Mouse (Mus musculus): ENCODE data around the gene Map3k12.
A peak's percentile ranks its signal among the peaks of the same experiment; 100 is the strongest.

Gene Map3k12

DNA sequence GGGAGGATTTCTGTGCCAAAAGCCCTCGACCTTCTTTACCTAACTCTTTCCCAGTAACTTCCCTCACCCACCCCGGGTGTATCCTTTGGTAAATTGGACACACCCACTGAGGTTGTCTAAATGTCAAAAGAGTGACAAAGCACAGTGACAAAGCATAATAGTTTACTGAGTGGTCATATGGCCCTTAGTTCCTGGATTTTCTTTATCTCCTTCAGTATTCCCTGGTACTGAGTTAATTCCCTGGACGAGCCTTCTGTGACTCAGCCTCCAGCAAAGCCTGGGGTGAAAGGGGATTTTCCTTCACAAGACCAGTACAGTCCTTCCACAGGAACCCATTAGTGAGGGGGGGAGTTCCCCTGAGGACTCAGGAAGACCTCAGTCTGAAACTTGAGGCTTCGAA, 55.9 kb downstream of the Map3k12 start:
- DNase-seq (ENCODE audit: low read depth, low spot score): no peak

DNA sequence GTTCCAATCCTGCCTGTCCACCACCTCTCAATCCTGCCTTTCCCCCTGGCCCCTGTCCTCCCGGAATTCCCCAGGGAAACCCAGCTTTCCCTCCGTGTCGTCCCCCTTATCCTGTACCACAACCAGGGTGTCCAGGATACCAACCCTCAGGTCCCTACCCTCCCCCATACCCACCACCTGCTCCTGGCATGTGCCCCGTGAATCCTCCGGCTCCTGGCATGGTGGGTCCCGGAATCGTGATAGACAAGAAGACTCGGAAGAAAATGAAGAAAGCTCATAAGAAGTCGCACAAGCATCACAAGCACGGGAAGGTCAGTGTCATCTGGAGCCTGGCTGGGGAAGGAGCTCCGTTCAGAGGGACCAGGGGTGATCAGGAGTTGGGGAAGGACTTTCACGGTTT, 56.5 kb downstream of the Map3k12 start:
- no peak for DNase-seq (ENCODE audit: low read depth, low spot score)

DNA sequence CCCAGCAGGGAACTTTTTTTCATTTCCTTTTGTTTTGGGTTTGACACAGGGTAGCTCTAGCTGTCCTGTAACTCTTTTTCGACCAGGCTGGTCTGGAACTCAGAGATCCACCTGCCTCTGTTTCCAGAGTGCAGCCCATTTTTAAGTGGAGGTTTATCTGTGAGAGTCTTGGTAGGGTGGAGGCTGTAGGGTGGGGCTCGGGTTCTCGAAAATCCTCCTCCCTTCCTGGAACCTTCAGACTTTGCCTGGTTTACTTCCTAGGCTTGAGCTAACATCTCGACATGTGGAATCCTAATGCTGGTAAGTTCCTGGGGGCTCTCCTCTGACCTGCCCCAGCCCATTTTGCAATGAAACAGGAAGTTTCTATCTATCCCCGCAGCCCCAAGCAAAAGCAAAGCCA, 57.0 kb downstream of the Map3k12 start:
- peak; percentile 44 for DNase-seq (ENCODE audit: low read depth, low spot score)

DNA sequence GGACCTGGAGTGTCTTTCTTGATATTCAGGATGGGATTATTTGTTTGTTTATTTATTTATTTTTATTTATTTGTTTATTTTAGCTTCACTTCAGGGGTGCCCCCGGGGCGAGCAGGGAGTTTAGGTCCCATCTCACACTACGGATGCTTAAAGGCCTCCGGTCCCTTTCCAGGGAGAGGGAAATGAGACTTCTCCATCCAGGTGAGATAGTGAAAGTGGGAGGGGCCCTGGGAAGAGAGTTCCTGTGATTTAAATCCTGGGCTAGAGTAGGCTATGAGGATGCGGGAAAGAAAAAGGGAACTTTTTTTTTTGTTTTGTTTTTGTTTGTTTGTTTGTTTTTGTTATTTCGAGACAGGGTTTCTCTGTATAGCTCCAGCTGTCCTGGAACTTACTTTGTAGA, 57.5 kb downstream of the Map3k12 start:
- DNase-seq (ENCODE audit: low read depth, low spot score): no peak

DNA sequence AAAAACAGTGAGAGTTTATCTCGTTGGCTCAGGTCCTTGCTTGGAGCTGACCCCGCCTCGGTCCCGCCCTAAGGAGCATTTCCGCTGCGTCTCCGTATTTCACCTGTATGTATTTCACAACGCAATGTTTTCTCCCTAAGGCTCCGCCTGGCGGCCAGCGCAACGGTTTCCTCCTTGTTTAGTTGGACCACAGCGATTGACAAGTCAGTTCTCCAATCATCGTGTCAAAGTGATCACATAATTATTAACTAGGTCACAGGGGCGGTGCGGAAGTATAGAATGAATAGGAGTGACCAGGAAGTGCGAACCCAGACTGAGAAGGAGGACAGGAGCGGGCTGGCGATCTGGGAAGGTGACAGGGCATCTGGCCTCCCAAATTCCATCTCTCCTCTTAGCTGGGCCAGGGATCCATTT, 58.0 kb downstream of the Map3k12 start, which contains the start of gene Prr13:
Prr13 (plus strand) TSS at position 125 of the 414 bp plus-strand sequence.
- DNase-seq (ENCODE audit: low read depth, low spot score): peak; percentile 99

DNA sequence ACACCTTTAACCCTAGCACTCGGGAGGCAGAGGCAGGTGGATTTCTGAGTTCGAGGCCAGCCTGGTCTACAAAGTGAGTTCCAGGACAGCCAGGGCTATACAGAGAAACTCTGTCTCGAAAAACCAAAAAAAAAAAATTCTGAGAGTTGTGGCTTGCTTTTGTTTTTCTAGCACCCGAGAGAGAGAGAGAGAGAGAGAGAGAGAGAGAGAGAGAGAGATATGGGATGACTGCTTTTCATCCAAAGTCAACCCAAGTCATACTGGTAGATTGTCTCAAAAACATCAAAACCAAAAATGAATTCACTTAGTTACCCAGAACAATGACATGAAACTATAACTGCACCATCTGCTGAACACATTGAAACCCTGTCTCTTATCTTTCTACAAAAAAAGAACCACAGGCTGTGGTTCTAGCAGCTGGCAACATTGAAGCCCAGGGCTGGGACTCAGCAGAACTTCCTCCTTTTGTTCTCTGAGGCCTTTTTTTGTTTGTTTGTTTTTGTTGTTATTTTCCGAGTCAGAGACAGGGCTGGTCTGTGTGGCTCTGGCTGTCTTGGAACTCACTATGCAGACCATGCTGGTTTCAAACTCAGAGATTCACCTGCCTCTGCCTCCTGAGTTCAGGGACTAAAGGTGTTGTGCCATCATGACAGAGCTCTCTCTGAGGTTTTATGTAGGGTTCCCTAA, 58.7 kb downstream of the Map3k12 start:
- DNase-seq (ENCODE audit: low read depth, low spot score): peak; percentile 83

DNA sequence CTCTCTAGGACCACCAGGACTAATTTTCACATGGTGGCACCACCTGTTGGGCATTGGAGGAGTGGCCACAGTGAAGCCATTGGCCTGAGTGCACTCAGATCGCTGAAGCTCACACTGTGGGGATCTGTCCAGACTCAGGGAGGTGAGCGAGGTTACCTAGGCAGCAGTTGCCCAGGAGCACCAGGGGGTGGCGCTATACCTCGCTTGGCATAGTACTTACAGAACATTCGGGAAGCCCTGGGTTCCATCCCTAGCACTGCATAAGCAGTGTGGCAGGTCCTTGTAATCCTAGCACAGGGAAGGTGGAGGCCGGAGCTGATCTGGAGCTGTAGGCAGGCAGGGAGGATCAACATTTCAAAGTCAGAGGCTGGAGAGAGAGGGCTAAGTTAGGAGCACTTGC, 60.9 kb downstream of the Map3k12 start:
- DNase-seq (ENCODE audit: low read depth, low spot score): peak; percentile 68

DNA sequence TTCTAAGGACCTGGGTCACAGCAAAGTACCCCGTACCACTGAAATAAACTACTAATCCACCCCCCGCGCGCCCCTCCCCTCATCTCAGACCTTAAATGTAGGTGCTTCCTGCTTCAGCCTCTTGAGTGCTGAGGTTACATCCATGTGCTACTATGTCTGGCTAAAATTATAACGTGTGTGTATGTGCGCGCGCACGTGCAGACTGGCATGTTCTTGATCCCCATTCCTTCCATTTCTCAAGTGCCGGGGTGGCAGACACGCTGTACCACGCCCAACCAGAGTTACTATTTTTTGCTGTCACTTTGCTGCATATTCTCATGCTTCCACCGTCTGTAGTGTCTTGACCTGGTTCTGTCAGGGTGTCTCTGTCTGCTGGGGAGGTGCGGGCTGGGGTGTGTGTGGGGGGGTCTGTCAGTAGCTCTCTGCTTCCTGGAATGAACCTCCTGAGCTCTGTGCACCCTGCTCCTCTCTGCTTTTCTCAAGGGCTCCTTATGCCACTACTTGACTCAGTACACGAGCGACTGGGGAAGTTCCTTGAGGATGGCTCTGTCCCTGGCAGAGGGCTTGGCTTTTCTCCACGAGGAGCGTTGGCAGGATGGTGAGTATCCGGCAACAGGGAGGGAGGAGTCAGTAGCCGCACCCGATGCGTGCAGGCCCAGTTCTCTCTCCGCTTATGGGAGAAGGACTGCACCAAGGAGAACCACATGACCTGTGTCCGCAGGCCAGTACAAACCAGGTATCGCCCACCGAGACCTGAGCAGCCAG, 65.0 kb downstream of the Map3k12 start:
- no peak for DNase-seq (ENCODE audit: low read depth, low spot score)

DNA sequence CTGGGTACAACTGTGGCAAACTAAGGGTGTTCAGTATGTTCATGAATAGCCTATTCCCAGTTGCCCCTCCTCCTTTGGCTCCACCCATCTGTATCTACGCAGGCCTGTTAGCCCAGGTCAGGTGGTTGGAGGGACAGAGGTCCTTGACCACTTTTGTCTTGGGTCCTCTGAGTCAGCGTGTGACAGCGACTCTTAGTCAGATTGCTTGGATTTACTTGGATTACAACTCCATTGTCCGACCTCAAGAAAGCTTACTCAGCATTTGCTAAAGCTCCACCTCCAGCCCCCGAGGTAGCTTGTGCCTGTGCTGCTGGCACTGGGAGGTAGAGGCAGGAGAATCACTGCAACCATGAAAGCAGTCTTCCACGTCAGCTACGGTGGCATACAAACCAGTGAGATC, 65.9 kb downstream of the Map3k12 start:
- no peak for DNase-seq (ENCODE audit: low read depth, low spot score)

DNA sequence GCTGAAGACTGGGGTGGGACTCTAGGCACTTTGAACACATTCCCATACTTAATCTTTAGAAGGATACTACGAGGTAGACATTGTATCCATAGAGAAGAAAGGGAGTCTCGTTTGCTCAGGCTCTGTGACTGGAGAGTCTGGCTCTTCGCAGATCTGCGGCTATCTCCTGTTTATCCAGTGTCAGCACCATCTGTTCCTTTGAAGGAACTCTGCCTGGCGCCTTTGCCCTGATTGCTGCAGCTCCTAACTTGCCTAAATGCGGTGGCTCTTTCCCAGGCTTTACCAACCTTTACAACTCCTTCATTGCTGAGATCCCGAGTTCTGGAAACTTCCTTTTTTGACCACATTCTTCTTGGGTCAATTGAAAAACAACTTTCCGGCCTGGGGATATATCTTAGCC, 67.5 kb downstream of the Map3k12 start:
- DNase-seq (ENCODE audit: low read depth, low spot score): no peak
